Mouse (Mus musculus): Measurements from ENCODE around the gene 1500009L16Rik. TPM values are rescaled to one million over a fixed set of nuclear protein-coding genes. Genes with fewer than 3 reads are reported as not detected.

1500009L16Rik gene
- polyA plus RNA-seq, 1 experiment: not detected

- TF ChIP-seq USF1 (IDR thresholded peaks at IDR 0.05; ENCODE audit: low read depth) (no peak), REST (IDR thresholded peaks at IDR 0.05; ENCODE audit: insufficient read depth, insufficient read length) (no peak), TCF3 (IDR thresholded peaks at IDR 0.05; ENCODE audit: insufficient read length, low read depth) (no peak), TCF12 (IDR thresholded peaks at IDR 0.05; ENCODE audit: insufficient read depth, poor library complexity, severe bottlenecking) (no peak), POLR2AphosphoS2 (IDR thresholded peaks at IDR 0.05; ENCODE audit: insufficient read length, low read depth) (no peak), CEBPB (IDR thresholded peaks at IDR 0.05; ENCODE audit: insufficient read depth, poor library complexity, severe bottlenecking) (no peak), POLR2A (IDR thresholded peaks at IDR 0.05; ENCODE audit: insufficient read length, low read depth) (no peak), SRF (IDR thresholded peaks at IDR 0.05; ENCODE audit: control insufficient read depth, insufficient read length, low read depth) (no peak), MYOD1 (IDR thresholded peaks at IDR 0.05; ENCODE audit: control insufficient read depth in 1 of 3, insufficient read length in 2 of 3, low read depth in 2 of 3) (no peak), MAX (IDR thresholded peaks at IDR 0.05; ENCODE audit: low read depth) (no peak), E2F4 (IDR thresholded peaks at IDR 0.05; ENCODE audit: insufficient read depth) (no peak), MYOG (IDR thresholded peaks at IDR 0.05; ENCODE audit: control insufficient read depth in 1 of 3, insufficient read depth in 1 of 3, insufficient read length in 2 of 3, low read depth in 2 of 3) (no peak)
- H3K79me2 ChIP-seq (ENCODE audit: control insufficient read depth, insufficient read depth): no peaks in the 10 kb centered on the region
- H3K4me3 ChIP-seq: no peak overlapping the region
- H3K4me2 ChIP-seq (ENCODE audit: low read depth): no peak overlapping the region
- no peak overlapping the region for H3ac ChIP-seq (ENCODE audit: control insufficient read depth, insufficient read length)
- H3K36me3 ChIP-seq (ENCODE audit: control insufficient read depth, insufficient read depth): no peaks in the 10 kb centered on the region
- H3K27me3 ChIP-seq (ENCODE audit: control insufficient read depth, insufficient read depth, insufficient read length): peaks cover 14% of the 10 kb centered on the region
Measured at GRCm38 (mm10) chr10:83744656-83745055, 22.0 kb downstream of the 1500009L16Rik start.

- Histone ChIP-seq H3K4me3 (no peak overlapping the region), H3K4me2 (ENCODE audit: low read depth) (no peak overlapping the region), H3K79me2 (ENCODE audit: control insufficient read depth, insufficient read depth) (no peaks in the 10 kb centered on the region), H3ac (ENCODE audit: control insufficient read depth, insufficient read length) (no peak overlapping the region), H3K36me3 (ENCODE audit: control insufficient read depth, insufficient read depth) (no peaks in the 10 kb centered on the region), H3K27me3 (ENCODE audit: control insufficient read depth, insufficient read depth, insufficient read length) (peaks cover 13% of the 10 kb centered on the region)
- TF ChIP-seq POLR2A (IDR thresholded peaks at IDR 0.05; ENCODE audit: insufficient read length, low read depth): no peak
- TF ChIP-seq E2F4 (IDR thresholded peaks at IDR 0.05; ENCODE audit: insufficient read depth): no peak
- TF ChIP-seq MYOG (IDR thresholded peaks at IDR 0.05; ENCODE audit: control insufficient read depth in 1 of 3, insufficient read depth in 1 of 3, insufficient read length in 2 of 3, low read depth in 2 of 3): no peak
- no peak for TF ChIP-seq POLR2AphosphoS2 (IDR thresholded peaks at IDR 0.05; ENCODE audit: insufficient read length, low read depth)
- TF ChIP-seq CEBPB (IDR thresholded peaks at IDR 0.05; ENCODE audit: insufficient read depth, poor library complexity, severe bottlenecking): no peak
- no peak for TF ChIP-seq MYOD1 (IDR thresholded peaks at IDR 0.05; ENCODE audit: control insufficient read depth in 1 of 3, insufficient read length in 2 of 3, low read depth in 2 of 3)
- no peak for TF ChIP-seq SRF (IDR thresholded peaks at IDR 0.05; ENCODE audit: control insufficient read depth, insufficient read length, low read depth)
Measured at GRCm38 (mm10) chr10:83753056-83753455, 30.4 kb downstream of the 1500009L16Rik start.

GRCm38 (mm10) chr10:83757343-83757962, 34.8 kb downstream of the 1500009L16Rik start:
- TF ChIP-seq E2F4 (IDR thresholded peaks at IDR 0.05; ENCODE audit: insufficient read depth) (no peak), USF1 (IDR thresholded peaks at IDR 0.05; ENCODE audit: low read depth) (no peak), REST (IDR thresholded peaks at IDR 0.05; ENCODE audit: insufficient read depth, insufficient read length) (no peak), MYOD1 (IDR thresholded peaks at IDR 0.05; ENCODE audit: control insufficient read depth in 1 of 3, insufficient read length in 2 of 3, low read depth in 2 of 3) (no peak), TCF3 (IDR thresholded peaks at IDR 0.05; ENCODE audit: insufficient read length, low read depth) (no peak), MYOG (IDR thresholded peaks at IDR 0.05; ENCODE audit: control insufficient read depth in 1 of 3, insufficient read depth in 1 of 3, insufficient read length in 2 of 3, low read depth in 2 of 3) (no peak), TCF12 (IDR thresholded peaks at IDR 0.05; ENCODE audit: insufficient read depth, poor library complexity, severe bottlenecking) (no peak), POLR2AphosphoS2 (IDR thresholded peaks at IDR 0.05; ENCODE audit: insufficient read length, low read depth) (no peak), SRF (IDR thresholded peaks at IDR 0.05; ENCODE audit: control insufficient read depth, insufficient read length, low read depth) (no peak), MAX (IDR thresholded peaks at IDR 0.05; ENCODE audit: low read depth) (no peak), POLR2A (IDR thresholded peaks at IDR 0.05; ENCODE audit: insufficient read length, low read depth) (no peak), CEBPB (IDR thresholded peaks at IDR 0.05; ENCODE audit: insufficient read depth, poor library complexity, severe bottlenecking) (no peak)
- no peak overlapping the region for H3K4me3 ChIP-seq
- H3K36me3 ChIP-seq (ENCODE audit: control insufficient read depth, insufficient read depth): no peaks in the 10 kb centered on the region
- no peak overlapping the region for H3K4me2 ChIP-seq (ENCODE audit: low read depth)
- no peak overlapping the region for H3ac ChIP-seq (ENCODE audit: control insufficient read depth, insufficient read length)
- H3K79me2 ChIP-seq (ENCODE audit: control insufficient read depth, insufficient read depth): no peaks in the 10 kb centered on the region
- H3K27me3 ChIP-seq (ENCODE audit: control insufficient read depth, insufficient read depth, insufficient read length): peaks cover 14% of the 10 kb centered on the region

GRCm38 (mm10) chr10:83758732-83759131, 36.1 kb downstream of the 1500009L16Rik start:
- Histone ChIP-seq H3K4me3 (no peak overlapping the region), H3K4me2 (ENCODE audit: low read depth) (no peak overlapping the region), H3ac (ENCODE audit: control insufficient read depth, insufficient read length) (no peak overlapping the region), H3K79me2 (ENCODE audit: control insufficient read depth, insufficient read depth) (no peaks in the 10 kb centered on the region), H3K27me3 (ENCODE audit: control insufficient read depth, insufficient read depth, insufficient read length) (peaks cover 14% of the 10 kb centered on the region), H3K36me3 (ENCODE audit: control insufficient read depth, insufficient read depth) (no peaks in the 10 kb centered on the region)
- TF ChIP-seq MYOG (IDR thresholded peaks at IDR 0.05; ENCODE audit: control insufficient read depth in 1 of 3, insufficient read depth in 1 of 3, insufficient read length in 2 of 3, low read depth in 2 of 3) (no peak), USF1 (IDR thresholded peaks at IDR 0.05; ENCODE audit: low read depth) (no peak), MYOD1 (IDR thresholded peaks at IDR 0.05; ENCODE audit: control insufficient read depth in 1 of 3, insufficient read length in 2 of 3, low read depth in 2 of 3) (no peak), POLR2AphosphoS2 (IDR thresholded peaks at IDR 0.05; ENCODE audit: insufficient read length, low read depth) (no peak), CEBPB (IDR thresholded peaks at IDR 0.05; ENCODE audit: insufficient read depth, poor library complexity, severe bottlenecking) (no peak), E2F4 (IDR thresholded peaks at IDR 0.05; ENCODE audit: insufficient read depth) (no peak), MAX (IDR thresholded peaks at IDR 0.05; ENCODE audit: low read depth) (no peak), POLR2A (IDR thresholded peaks at IDR 0.05; ENCODE audit: insufficient read length, low read depth) (no peak), REST (IDR thresholded peaks at IDR 0.05; ENCODE audit: insufficient read depth, insufficient read length) (no peak), TCF3 (IDR thresholded peaks at IDR 0.05; ENCODE audit: insufficient read length, low read depth) (no peak), SRF (IDR thresholded peaks at IDR 0.05; ENCODE audit: control insufficient read depth, insufficient read length, low read depth) (no peak), TCF12 (IDR thresholded peaks at IDR 0.05; ENCODE audit: insufficient read depth, poor library complexity, severe bottlenecking) (no peak)
